Mouse (Mus musculus) stomach, postnatal 0 days (tissue): Measurements from ENCODE around the gene Best2. TPM values are rescaled to one million over a fixed set of nuclear protein-coding genes. Genes with fewer than 3 reads are reported as not detected.

Source experiments
- ATAC-seq: fragments of 200-750 bp; cut with Nextera tagmentation; 2 replicates; pipeline ENCODE4 v1.8.0; 2017; ENCODE audit not compliant: low FRiP score, low TSS enrichment
- DNase-seq: peaks from one replicate; pipeline ENCODE4 v3.0.0-alpha.2; 2016; ENCODE audit warnings: low spot score
- H3K27ac ChIP-seq: fragments of 300-500 bp; sonication (generic); replicated peaks from 2 replicates; pipeline ENCODE4 v1.5.1; 2014; ENCODE audit warnings: mild to moderate bottlenecking, control low read depth
- H3K27me3 ChIP-seq: fragments of 300-500 bp; sonication (generic); 2 replicates; pipeline ENCODE4 v1.6.1; 2014; ENCODE audit warnings: low read length; ENCODE audit not compliant: control insufficient read depth, insufficient read depth
- H3K36me3 ChIP-seq: fragments of 300-500 bp; sonication (generic); 2 replicates; pipeline ENCODE4 v1.6.1; 2014; ENCODE audit warnings: low read length, mixed read lengths; ENCODE audit not compliant: control insufficient read depth, insufficient read depth
- H3K4me1 ChIP-seq: fragments of 300-500 bp; sonication (generic); replicated peaks from 2 replicates; pipeline ENCODE4 v1.6.1; 2014; ENCODE audit warnings: antibody characterized with exemption; ENCODE audit not compliant: control insufficient read depth, insufficient read depth
- H3K4me2 ChIP-seq: fragments of 300-500 bp; sonication (generic); replicated peaks from 2 replicates; pipeline ENCODE4 v1.6.1; 2014; ENCODE audit warnings: low read depth, mild to moderate bottlenecking, control low read depth, moderate library complexity
- H3K4me3 ChIP-seq: fragments of 300-500 bp; sonication (generic); 2 replicates; pipeline ENCODE4 v1.5.1; 2014; ENCODE audit warnings: low read depth, low read length, control low read depth
- H3K9ac ChIP-seq: fragments of 300-500 bp; sonication (generic); 2 replicates; pipeline ENCODE4 v1.6.1; 2014; ENCODE audit warnings: mild to moderate bottlenecking, low read length, control low read depth, mixed read lengths
- H3K9me3 ChIP-seq: fragments of 300-500 bp; sonication (generic); 2 replicates; pipeline ENCODE4 v1.6.1; 2016; ENCODE audit warnings: low read length; ENCODE audit not compliant: control insufficient read depth
- CTCF ChIP-seq: IDR thresholded peaks from 2 replicates; pipeline ENCODE4 v1.5.1; 2016; ENCODE audit warnings: antibody characterized with exemption, low read depth, mild to moderate bottlenecking, moderate library complexity
- EP300 ChIP-seq: optimal IDR thresholded peaks from 2 replicates; pipeline ENCODE3; 2016; ENCODE audit warnings: antibody characterized with exemption
- WGBS: fragments of 180-500 bp; shearing (Covaris S2); extraction: QIAGEN DNeasy Blood & Tissue Kit; methylation state at CpG from one replicate; pipeline ENCODE4 v1.1.7; 2014; 5-methylcytosine and 5-hydroxymethylcytosine counted together
- polyA plus RNA-seq: library from polyadenylated mRNA; unstranded; fragments of >200 nt; fragmentation: Nextera tagmentation; extraction: Ambion mirVana; gene quantifications from 2 replicates; pipeline ENCODE4 v1.2.1, GENCODE M21; 2015

Best2 gene
- 0.06 and 0.16 TPM in 2 replicates for polyA plus RNA-seq

DNA sequence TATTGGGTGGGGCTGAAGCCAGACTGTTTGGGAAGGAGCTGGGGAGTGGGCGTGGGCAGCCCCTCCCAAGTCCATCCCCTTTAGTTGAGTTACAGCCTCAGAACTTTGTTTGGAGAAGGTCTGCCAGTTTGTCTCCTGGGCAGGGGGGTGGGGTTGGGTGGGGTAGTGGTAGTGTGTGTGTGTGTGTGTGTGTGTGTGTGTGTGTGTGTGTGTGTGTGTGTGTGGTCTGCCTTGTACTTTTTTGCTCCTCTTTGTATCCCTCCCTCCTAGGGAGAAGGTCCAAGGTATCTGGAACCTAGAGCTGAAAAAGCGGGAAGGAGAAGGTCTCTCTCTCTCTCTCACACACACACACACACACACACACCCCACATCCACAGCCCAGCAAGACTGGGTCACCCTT lies at the start of gene Best2:
Gene Best2, minus strand, starts transcription at position 101 of the 400 bp plus-strand sequence.
- Histone ChIP-seq H3K27me3 (0 out of 2 replicates have a peak, but pooled peaks cover 4% of the 10 kb centered on the region), H3K27ac (no peak within 1 kb of the TSS), H3K9me3 (no peaks in the 10 kb centered on the region), H3K4me1 (no peaks in the 10 kb centered on the region), H3K36me3 (peaks cover 15% of the 10 kb centered on the region), H3K4me2 (peak within 1 kb of the TSS; percentile 62), H3K4me3 (peak within 1 kb of the TSS; percentile 31), H3K9ac (peak within 1 kb of the TSS; percentile 47; the same call in 1 of the 2 replicates)
- TF ChIP-seq CTCF: no peak
- no peak for TF ChIP-seq EP300
- DNase-seq (no peak), ATAC-seq (no peak)
- WGBS: 40% methylated on average over 2 of the region's 2 CpGs

DNA sequence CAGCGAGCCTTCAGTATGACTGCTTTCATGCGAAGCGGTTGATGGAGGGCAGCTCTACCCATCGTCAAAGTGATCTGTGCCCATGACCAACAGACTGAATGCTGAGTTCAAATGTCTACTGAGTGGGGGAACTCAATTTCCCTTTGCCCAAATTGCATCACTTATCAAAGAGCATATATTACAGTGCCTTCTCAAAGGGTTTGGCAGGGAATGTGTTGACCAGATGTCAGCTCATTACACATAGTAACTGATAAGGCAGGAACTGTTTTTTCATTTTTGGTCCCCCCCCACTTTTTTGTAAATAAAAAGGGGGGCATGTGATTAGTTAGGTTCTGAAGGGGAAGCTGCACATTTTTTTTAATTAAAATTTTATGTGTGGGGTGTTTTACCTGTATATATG lies 48.3 kb upstream of the Best2 start:
- peaks cover 4% of the 10 kb centered on the region; the same call in 1 of the 2 replicates for H3K4me1 ChIP-seq
- H3K27ac ChIP-seq: no peak overlapping the region
- no peak for TF ChIP-seq EP300
- no peak for TF ChIP-seq CTCF
- no peak overlapping the region for H3K4me2 ChIP-seq
- 92% methylated on average over 4 of the region's 4 CpGs for WGBS
- no peaks in the 10 kb centered on the region for H3K27me3 ChIP-seq
- H3K9ac ChIP-seq: no peak overlapping the region
- no peak overlapping the region for H3K4me3 ChIP-seq
- DNase-seq (no peak), ATAC-seq (no peak)
- H3K9me3 ChIP-seq: no peaks in the 10 kb centered on the region
- H3K36me3 ChIP-seq: no peaks in the 10 kb centered on the region

DNA sequence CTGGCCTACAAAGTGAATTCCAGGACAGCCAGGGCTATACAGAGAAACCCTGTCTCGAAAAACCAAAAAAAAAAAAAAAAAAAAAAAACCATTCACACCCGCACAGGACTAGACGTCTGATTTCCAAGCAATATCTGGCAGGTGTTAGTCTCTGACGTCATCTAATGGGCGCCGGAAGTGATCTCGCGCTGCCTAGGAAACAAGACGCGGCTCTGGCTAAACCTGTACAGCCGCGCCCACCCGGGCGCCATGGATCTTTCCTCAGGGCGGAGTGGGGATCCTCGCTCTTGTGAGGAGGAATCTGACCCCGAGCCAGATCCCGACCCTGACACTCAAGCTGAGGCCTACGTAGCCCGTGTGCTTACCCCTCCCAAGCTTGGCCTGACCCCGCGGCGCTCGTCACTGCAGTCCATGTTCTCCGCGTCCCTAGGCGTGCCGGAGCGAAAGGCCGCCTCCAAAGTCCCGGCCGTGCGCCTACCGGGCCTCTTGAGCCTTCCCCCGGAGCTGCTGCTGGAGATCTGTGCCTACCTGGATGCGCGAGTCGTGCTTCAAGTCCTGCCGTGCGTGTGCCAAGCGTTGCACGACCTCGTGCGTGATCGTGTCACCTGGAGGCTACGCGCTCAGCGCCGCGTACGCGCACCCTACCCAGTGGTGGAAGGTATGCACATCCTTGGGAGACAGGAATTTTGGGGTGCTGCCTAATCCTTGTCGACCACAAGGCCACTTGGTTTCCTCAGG lies 45.7 kb upstream of the Best2 start, which contains the start of gene Fbxw9:
Gene Fbxw9, plus strand, starts transcription at position 177 of the 738 bp plus-strand sequence.
- WGBS: under 1% methylated on average over 52 of the region's 53 CpGs
- DNase-seq: peak; percentile 94
- Histone ChIP-seq H3K9me3 (no peaks in the 10 kb centered on the region), H3K36me3 (peaks cover 2% of the 10 kb centered on the region; the same call in 1 of the 2 replicates), H3K4me1 (peaks cover 4% of the 10 kb centered on the region; the same call in 1 of the 2 replicates), H3K27ac (peak within 1 kb of the TSS; percentile 76), H3K4me3 (peak within 1 kb of the TSS; percentile 81), H3K4me2 (peak within 1 kb of the TSS; percentile 97), H3K9ac (peak within 1 kb of the TSS; percentile 76), H3K27me3 (no peaks in the 10 kb centered on the region)
- TF ChIP-seq EP300 (no peak), CTCF (0 out of 2 replicates have a peak, but pooled peaks have one; percentile 20)
- ATAC-seq: peak; percentile 91

DNA sequence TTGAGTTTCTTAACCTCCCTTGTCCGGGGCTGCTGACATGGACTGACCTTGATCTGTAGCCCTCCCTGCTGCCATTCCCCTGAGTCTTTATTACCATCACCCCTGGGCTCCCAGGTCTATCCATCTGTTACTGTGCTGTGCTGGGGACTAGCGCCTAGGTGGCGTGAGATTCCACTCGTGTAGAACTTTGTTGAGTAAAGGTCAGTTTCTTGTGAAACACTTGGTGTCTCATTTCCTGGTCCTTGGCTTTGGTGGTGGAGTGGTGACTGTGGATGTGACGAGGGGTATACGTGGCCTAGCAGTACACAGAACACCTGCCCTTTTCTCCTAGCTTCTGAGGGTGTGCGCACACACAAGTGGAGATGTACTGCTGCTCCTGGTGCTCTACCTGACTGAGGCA lies 43.0 kb upstream of the Best2 start:
- Histone ChIP-seq H3K36me3 (peaks cover 23% of the 10 kb centered on the region), H3K9ac (no peak overlapping the region), H3K4me2 (no peak overlapping the region), H3K27me3 (no peaks in the 10 kb centered on the region), H3K9me3 (no peaks in the 10 kb centered on the region), H3K4me1 (peaks cover 4% of the 10 kb centered on the region; the same call in 1 of the 2 replicates), H3K4me3 (no peak overlapping the region), H3K27ac (no peak overlapping the region)
- DNase-seq: no peak
- TF ChIP-seq CTCF (0 out of 2 replicates have a peak, but pooled peaks have one; percentile 3), EP300 (no peak)
- WGBS: 77% methylated on average over 7 of the region's 7 CpGs
- no peak for ATAC-seq

DNA sequence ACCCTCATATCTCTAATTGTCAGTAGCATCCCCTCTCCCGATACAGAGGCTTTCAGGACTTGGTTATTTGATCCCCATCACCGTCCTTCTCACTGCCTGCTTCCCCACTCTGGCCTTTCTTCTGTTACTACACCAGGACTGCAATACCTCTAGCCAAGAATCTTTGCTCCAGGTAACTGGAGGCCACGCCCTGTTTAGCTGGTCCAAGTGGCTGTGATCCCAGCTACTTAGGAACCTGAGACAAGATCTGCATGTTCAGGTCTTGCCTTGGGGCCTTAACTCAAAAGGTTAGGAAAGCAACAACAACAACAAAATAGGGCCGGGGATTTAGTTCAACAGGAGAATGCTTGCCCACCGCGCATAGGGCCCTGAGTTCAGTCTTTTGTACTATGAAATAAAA lies 29.3 kb upstream of the Best2 start:
- Histone ChIP-seq H3K27ac (no peak overlapping the region), H3K4me3 (no peak overlapping the region), H3K4me1 (no peaks in the 10 kb centered on the region), H3K4me2 (no peak overlapping the region), H3K27me3 (no peaks in the 10 kb centered on the region), H3K36me3 (peaks cover 36% of the 10 kb centered on the region), H3K9ac (no peak overlapping the region), H3K9me3 (no peaks in the 10 kb centered on the region)
- 88% methylated on average over 6 of the region's 6 CpGs for WGBS
- ATAC-seq: no peak
- TF ChIP-seq EP300 (no peak), CTCF (no peak)
- no peak for DNase-seq
